Mouse (Mus musculus) frontal cortex, postnatal 10 days (tissue): ENCODE data around the gene Rfxap.

Experiments used
- DNase-seq, 2 experiments: peaks; one replicate each; pipeline ENCODE4 v3.0.0; 2022; ENCODE audit warnings: low spot score in 2 of 2, mixed read lengths in 1 of 2

The Rfxap gene

GRCm38 (mm10) chr3:54807666-54808217 lies at the start of gene Rfxap:
Gene Rfxap (minus strand): TSS chr3:54807791.
- DNase-seq = peak; percentile 88 to 94

GRCm38 (mm10) chr3:54835421-54835820 lies 27.8 kb upstream of the Rfxap start:
- no peak for DNase-seq

GRCm38 (mm10) chr3:54832491-54832890 lies 24.9 kb upstream of the Rfxap start:
- no peak for DNase-seq

GRCm38 (mm10) chr3:54822526-54822925 lies 14.9 kb upstream of the Rfxap start:
- no peak for DNase-seq

GRCm38 (mm10) chr3:54815292-54815691 lies 7.7 kb upstream of the Rfxap start:
- no peak for DNase-seq

GRCm38 (mm10) chr3:54814622-54815021 lies 7.0 kb upstream of the Rfxap start:
- no peak for DNase-seq

GRCm38 (mm10) chr3:54813418-54813988 lies 5.9 kb upstream of the Rfxap start:
- no peak for DNase-seq

GRCm38 (mm10) chr3:54811616-54812015 lies 4.0 kb upstream of the Rfxap start:
- DNase-seq = no peak

GRCm38 (mm10) chr3:54809111-54809510 lies 1.5 kb upstream of the Rfxap start:
- no peak for DNase-seq

GRCm38 (mm10) chr3:54807061-54807661 lies 430 bp downstream of the Rfxap start:
- DNase-seq = peak; percentile 27 to 52

GRCm38 (mm10) chr3:54803713-54804112 lies 3.9 kb downstream of the Rfxap start:
- no peak for DNase-seq

GRCm38 (mm10) chr3:54797211-54797610 lies 10.4 kb downstream of the Rfxap start:
- DNase-seq = peak; percentile 21 to 47

- no peak for DNase-seq
Measured at GRCm38 (mm10) chr3:54795806-54796205, 11.8 kb downstream of the Rfxap start.

- DNase-seq = no peak
Measured at GRCm38 (mm10) chr3:54795379-54795778, 12.2 kb downstream of the Rfxap start.

- no peak for DNase-seq
Measured at GRCm38 (mm10) chr3:54793762-54794161, 13.8 kb downstream of the Rfxap start.

- DNase-seq = no peak
Measured at GRCm38 (mm10) chr3:54791822-54792677, 15.5 kb downstream of the Rfxap start.

- DNase-seq = no peak
Measured at GRCm38 (mm10) chr3:54790601-54791000, 17.0 kb downstream of the Rfxap start.

- DNase-seq = no peak
Measured at GRCm38 (mm10) chr3:54775989-54776631, 31.5 kb downstream of the Rfxap start.

- DNase-seq = no peak
Measured at GRCm38 (mm10) chr3:54773613-54774012, 34.0 kb downstream of the Rfxap start.

GRCm38 (mm10) chr3:54769349-54770275 lies 38.0 kb downstream of the Rfxap start:
- no peak for DNase-seq

- DNase-seq = no peak
Measured at GRCm38 (mm10) chr3:54768592-54768991, 39.0 kb downstream of the Rfxap start.
